Mouse (Mus musculus): ENCODE data around the gene Rfc1. TPM values are rescaled to one million over a fixed set of nuclear protein-coding genes. Genes with fewer than 3 reads are reported as not detected.

The Rfc1 gene
- total RNA-seq (2021) = 10 to 100 TPM; 62.5 to 72.1 TPM
- long read RNA-seq, experiment 1, full-length matches to known transcripts = 10 of 20 reads
- long read RNA-seq, experiment 1, partial matches to known transcripts = 6 of 20 reads
- long read RNA-seq, experiment 1, other reads (novel, unspliced or antisense) = 4 of 20 reads
- long read RNA-seq, experiment 2, full-length matches to known transcripts = 23 of 65 reads
- long read RNA-seq, experiment 2, partial matches to known transcripts = 28 of 65 reads
- long read RNA-seq, experiment 2, other reads (novel, unspliced or antisense) = 14 of 65 reads

- peak; percentile 68 to 73 for DNase-seq (ENCODE audit: low spot score in 2 of 2)
Measured at GRCm38 (mm10) chr5:65335298-65336074, at the start of gene Rfc1. Gene Rfc1 (minus strand): TSS chr5:65335670.

- no peak for DNase-seq (ENCODE audit: low spot score in 2 of 2)
Measured at GRCm38 (mm10) chr5:65374746-65375145, 39.3 kb upstream of the Rfc1 start.

- no peak for DNase-seq (ENCODE audit: low spot score in 2 of 2)
Measured at GRCm38 (mm10) chr5:65371551-65371950, 36.1 kb upstream of the Rfc1 start.

- no peak for DNase-seq (ENCODE audit: low spot score in 2 of 2)
Measured at GRCm38 (mm10) chr5:65367837-65368236, 32.4 kb upstream of the Rfc1 start.

- DNase-seq (ENCODE audit: low spot score in 2 of 2) = no peak
Measured at GRCm38 (mm10) chr5:65357771-65358170, 22.3 kb upstream of the Rfc1 start.

- no peak for DNase-seq (ENCODE audit: low spot score in 2 of 2)
Measured at GRCm38 (mm10) chr5:65356851-65357250, 21.4 kb upstream of the Rfc1 start.

- DNase-seq (ENCODE audit: low spot score in 2 of 2) = no peak
Measured at GRCm38 (mm10) chr5:65354985-65355384, 19.5 kb upstream of the Rfc1 start.

GRCm38 (mm10) chr5:65354097-65354496 lies 18.6 kb upstream of the Rfc1 start:
- DNase-seq (ENCODE audit: low spot score in 2 of 2) = no peak

- DNase-seq (ENCODE audit: low spot score in 2 of 2) = no peak
Measured at GRCm38 (mm10) chr5:65350508-65350907, 15.0 kb upstream of the Rfc1 start.

- DNase-seq (ENCODE audit: low spot score in 2 of 2) = no peak
Measured at GRCm38 (mm10) chr5:65348168-65348567, 12.7 kb upstream of the Rfc1 start, which contains the start of gene Klb. Gene Klb (plus strand): TSS chr5:65348314.

GRCm38 (mm10) chr5:65340167-65340566 lies 4.7 kb upstream of the Rfc1 start:
- no peak for DNase-seq (ENCODE audit: low spot score in 2 of 2)

- DNase-seq (ENCODE audit: low spot score in 2 of 2) = no peak
Measured at GRCm38 (mm10) chr5:65338394-65338793, 2.9 kb upstream of the Rfc1 start.

GRCm38 (mm10) chr5:65336075-65336355 lies 545 bp upstream of the Rfc1 start:
- DNase-seq (ENCODE audit: low spot score in 2 of 2) = no peak

- DNase-seq (ENCODE audit: low spot score in 2 of 2) = no peak
Measured at GRCm38 (mm10) chr5:65334788-65335187, 682 bp downstream of the Rfc1 start.

- DNase-seq (ENCODE audit: low spot score in 2 of 2) = no peak
Measured at GRCm38 (mm10) chr5:65329971-65330370, 5.5 kb downstream of the Rfc1 start.

GRCm38 (mm10) chr5:65326212-65326611 lies 9.3 kb downstream of the Rfc1 start:
- DNase-seq (ENCODE audit: low spot score in 2 of 2) = no peak

GRCm38 (mm10) chr5:65324758-65325355 lies 10.6 kb downstream of the Rfc1 start:
- DNase-seq (ENCODE audit: low spot score in 2 of 2) = no peak

GRCm38 (mm10) chr5:65324271-65324670 lies 11.2 kb downstream of the Rfc1 start:
- DNase-seq (ENCODE audit: low spot score in 2 of 2) = no peak

GRCm38 (mm10) chr5:65322165-65322564 lies 13.3 kb downstream of the Rfc1 start:
- DNase-seq (ENCODE audit: low spot score in 2 of 2) = no peak

- no peak for DNase-seq (ENCODE audit: low spot score in 2 of 2)
Measured at GRCm38 (mm10) chr5:65319176-65319575, 16.3 kb downstream of the Rfc1 start.

GRCm38 (mm10) chr5:65308866-65309265 lies 26.6 kb downstream of the Rfc1 start:
- no peak for DNase-seq (ENCODE audit: low spot score in 2 of 2)

GRCm38 (mm10) chr5:65308208-65308607 lies 27.3 kb downstream of the Rfc1 start:
- no peak for DNase-seq (ENCODE audit: low spot score in 2 of 2)
